Mouse (Mus musculus) lung, adult 2 months (tissue): Measurements from ENCODE around the gene Trappc6a.

Experiments
- CTCF ChIP-seq: fragments of 200-500 bp; IDR thresholded peaks from 2 replicates; pipeline ENCODE4 v1.5.1; 2011; ENCODE audit warnings: mild to moderate bottlenecking, low read length, control low read depth; ENCODE audit not compliant: insufficient read depth
- POLR2A ChIP-seq: fragments of 200-500 bp; IDR thresholded peaks from 2 replicates; pipeline ENCODE4 v1.6.1; 2011; ENCODE audit warnings: low read depth, mild to moderate bottlenecking, control low read depth, low read length, borderline replicate concordance; ENCODE audit errors: extremely low read depth

GRCm38 (mm10) chr7:19500420-19501363 is 7.5 kb upstream of the Trappc6a start:
- TF ChIP-seq CTCF (no peak), POLR2A (no peak)
